Mouse (Mus musculus) adrenal gland, adult (tissue): ENCODE measurements around the gene Coa3.

Experiments used
- DNase-seq, 2 experiments: peaks; one replicate each; pipeline ENCODE4 v3.0.0; 2022 to 2023; ENCODE audit warnings: low spot score in 1 of 2; ENCODE audit not compliant: inconsistent age in 2 of 2

Coa3 gene

GRCm38 (mm10) chr11:101253613-101254389 lies 25.1 kb downstream of the Coa3 start, which contains the start of gene Vps25:
Vps25 (plus strand) TSS chr11:101253707.
- peak; percentile 87 to 96 for DNase-seq

- peak in 1 of 2 experiments; percentile 64 for DNase-seq
Observed at GRCm38 (mm10) chr11:101252941-101253340, 26.0 kb downstream of the Coa3 start.

- no peak for DNase-seq
Observed at GRCm38 (mm10) chr11:101251031-101251430, 27.9 kb downstream of the Coa3 start.

- peak; percentile 63 to 85 for DNase-seq
Observed at GRCm38 (mm10) chr11:101248258-101248994, 30.5 kb downstream of the Coa3 start.

DNA sequence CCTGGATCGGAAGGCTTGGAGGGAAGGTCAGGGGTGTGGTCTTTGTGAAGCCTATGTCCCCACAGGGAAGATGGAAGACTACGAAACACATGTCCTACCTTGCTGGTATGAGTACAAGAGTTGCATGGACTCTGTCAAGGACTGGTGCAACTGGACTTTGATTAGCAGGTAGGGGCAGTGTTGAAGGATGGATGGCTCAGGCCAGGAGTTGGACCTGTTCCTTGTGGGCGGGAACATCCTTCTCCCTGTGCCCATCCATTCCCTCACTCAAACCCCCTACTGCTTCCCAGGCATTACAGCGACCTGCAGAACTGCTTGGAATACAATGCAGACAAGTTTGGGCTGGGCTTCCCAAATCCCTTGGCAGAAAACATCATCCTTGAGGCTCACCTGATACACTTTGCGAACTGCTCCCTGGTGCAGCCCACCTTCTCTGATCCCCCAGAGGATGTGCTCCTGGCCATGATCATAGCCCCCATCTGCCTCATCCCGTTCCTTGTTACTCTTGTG lies 31.3 kb downstream of the Coa3 start:
- DNase-seq: no peak

DNA sequence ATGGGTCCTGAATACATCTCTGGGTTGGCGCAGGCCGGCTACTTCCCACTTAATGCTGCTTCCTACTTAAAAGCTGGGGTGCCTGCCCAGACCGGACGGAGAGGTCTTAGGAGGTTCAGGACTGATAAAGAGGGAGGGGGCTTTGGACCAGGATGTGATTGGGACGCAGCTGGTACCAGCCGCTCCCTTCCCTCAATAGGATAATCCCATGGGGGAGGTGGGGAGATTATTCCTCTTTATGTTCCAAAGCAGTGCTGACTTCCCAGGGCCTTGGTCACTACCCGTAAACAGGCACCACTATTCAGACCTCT lies 32.3 kb downstream of the Coa3 start:
- DNase-seq: no peak

- DNase-seq: peak; percentile 62 to 76
Observed at GRCm38 (mm10) chr11:101245855-101246701, 32.8 kb downstream of the Coa3 start, which contains the start of gene Ramp2. Ramp2 (plus strand) TSS chr11:101246028.

GRCm38 (mm10) chr11:101245071-101245470 lies 33.8 kb downstream of the Coa3 start:
- no peak for DNase-seq

- DNase-seq: no peak
Observed at GRCm38 (mm10) chr11:101238071-101238647, 40.8 kb downstream of the Coa3 start.

- no peak for DNase-seq
Observed at GRCm38 (mm10) chr11:101236782-101237181, 42.1 kb downstream of the Coa3 start.

GRCm38 (mm10) chr11:101235429-101235828 lies 43.5 kb downstream of the Coa3 start:
- DNase-seq: no peak

DNA sequence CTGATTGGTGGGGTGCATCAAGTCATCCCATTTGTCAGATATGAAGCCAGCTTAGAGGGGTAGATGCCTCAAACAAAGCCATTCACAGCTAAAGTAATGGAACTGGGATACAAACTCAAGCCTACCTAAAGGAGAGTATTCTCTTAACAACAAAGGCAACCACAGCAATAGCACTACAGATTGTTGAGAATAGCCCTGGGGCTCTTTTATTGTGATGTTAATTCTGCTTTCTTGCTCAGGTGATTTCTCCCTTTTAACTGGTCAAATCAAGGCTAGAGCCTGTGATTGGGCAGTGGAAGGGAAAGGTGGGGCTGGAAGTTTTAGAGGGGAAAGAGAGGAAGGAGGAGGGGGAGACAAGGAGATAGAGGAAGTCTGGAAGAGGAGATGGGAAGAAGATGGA lies 44.8 kb downstream of the Coa3 start:
- DNase-seq: no peak

DNA sequence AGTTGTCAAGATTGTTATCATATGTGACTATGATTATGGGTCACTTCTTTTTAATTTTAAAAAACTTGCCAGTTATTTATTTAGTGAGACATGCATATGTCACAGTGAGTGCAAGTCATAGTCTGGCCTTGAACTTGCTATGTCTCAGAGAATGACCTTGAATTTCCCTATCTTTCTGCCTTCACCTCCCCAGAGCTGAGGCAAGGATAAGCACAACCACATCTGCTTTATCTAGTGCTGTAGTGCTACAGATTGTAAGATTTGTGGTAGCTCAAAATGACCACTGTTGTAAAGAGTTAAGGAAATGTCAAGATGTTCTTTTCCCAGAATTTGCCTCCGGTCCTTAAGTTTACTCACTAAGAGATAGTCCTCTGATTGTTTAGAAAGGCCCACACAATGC lies 45.7 kb downstream of the Coa3 start:
- no peak for DNase-seq

DNA sequence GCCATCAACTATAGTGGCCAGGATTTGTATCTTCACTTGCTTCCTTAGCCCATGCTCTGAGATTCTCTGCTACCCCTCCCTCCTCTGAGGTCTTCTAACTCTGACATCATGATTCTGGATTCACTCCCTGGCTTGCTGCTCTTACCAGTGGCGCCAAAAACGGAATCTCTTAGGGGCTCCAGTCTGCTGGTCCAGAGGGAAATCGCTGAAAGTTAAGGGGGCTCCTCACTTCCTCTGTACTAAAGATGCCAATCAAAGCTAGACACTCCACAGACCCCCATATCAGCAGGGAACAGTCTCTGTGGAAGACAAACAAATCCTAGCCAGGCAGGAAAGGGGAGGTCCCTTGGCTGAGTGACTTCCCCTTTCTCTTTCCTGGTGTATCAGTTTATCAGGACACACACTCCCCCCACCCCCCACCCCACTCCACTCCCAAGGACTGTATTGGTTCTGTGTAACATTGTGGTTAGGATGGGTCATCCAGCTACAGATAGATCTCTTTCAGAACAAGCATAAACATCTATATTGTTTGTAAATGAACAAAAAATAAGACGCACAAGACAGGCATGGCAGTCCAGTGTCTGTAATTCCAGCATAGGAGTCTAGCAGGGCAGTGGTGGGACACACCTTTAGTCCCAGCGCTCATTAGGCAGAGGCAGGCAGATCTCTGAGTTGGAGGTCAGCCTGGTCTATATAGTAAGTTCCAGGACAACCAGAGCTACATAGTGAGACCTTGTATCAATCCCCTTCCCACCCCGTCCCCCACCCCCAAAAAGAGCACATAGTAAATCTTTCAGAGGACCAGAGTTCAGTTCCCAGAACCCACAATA lies 46.7 kb downstream of the Coa3 start:
- peak in 1 of 2 experiments; percentile 68 for DNase-seq

GRCm38 (mm10) chr11:101230991-101231871 lies 47.7 kb downstream of the Coa3 start:
- DNase-seq: peak; percentile 54 to 75

GRCm38 (mm10) chr11:101230526-101230925 lies 48.4 kb downstream of the Coa3 start:
- no peak for DNase-seq

- no peak for DNase-seq
Observed at GRCm38 (mm10) chr11:101230061-101230511, 48.8 kb downstream of the Coa3 start.

DNA sequence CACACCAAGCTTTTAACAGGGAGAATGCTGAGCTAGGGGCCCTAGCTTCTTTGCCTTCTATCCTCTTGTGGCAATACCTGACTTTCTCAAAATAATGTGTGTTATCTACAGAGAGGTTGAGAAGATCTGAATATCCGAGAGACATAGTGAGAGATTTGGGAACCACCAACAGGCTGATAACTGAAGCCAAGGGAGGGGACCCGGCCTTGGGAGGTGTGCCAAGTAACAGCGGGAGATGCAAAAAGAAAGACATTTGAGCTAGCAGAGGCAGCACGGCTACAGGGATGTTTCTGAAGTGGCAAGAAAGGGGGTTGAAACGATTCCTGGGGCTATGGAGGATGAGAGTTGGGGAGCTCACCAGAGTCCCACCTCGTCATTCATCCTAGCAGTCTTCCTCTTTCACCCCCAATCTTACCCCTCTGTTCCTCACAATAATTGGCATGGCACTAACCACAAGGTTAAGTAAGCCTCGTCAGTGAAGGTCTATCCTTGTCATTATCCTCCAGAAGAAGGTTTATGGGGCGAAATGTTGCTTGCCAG lies 49.5 kb downstream of the Coa3 start:
- DNase-seq: peak; percentile 62 to 81
